9 mouse cellular contexts compared by ENCODE assay signal in the genomic region with DNA sequence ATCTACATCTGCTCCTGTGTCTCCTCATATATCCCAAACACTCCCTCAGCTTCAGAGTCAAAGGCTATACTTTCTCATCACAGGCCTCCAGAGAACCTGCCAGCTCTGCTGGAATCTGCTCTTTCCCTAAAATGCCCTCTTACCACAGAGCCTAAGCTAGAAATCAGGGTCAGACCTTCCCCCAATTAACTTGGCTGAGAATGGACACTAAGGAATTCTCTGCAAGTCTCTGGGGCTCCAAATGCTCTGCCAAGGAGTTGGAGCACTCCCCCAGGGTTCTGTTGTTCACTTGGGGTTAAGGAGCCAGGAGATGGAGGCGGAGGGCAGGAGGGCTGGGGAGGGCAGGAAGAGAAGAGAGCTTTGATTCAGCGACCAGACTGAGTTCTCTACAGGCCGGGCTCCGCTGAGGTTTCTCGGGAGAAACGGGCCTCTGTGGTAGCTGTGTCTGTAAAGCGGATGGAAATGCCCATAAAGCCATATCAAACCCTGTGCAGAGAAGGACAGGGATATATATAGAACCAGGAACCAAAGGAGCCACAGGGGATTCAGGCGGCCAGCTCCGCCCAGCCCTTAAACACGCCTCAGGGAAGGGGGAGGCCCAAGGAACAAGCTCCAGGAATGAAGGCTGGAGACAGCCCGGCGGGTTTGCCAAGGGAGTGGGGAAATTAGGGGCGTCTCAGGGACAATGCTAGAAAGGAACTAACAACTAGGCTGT.
A peak's percentile ranks its signal among the peaks of the same experiment; 100 is the strongest.
DNase-seq lines count a peak whose midpoint lies in the region; ATAC-seq and TF ChIP-seq lines count a peak whose summit lies in the region.
"Had no signal": no experiment of that assay in that cellular context is flagged by ENCODE, and none has a peak within 500 bp of the region (broad histone marks: within the 10 kb centered on the region; RNA-seq: fewer than 3 reads in every experiment).

No protein-coding gene starts in this region.

- no peaks in the 10 kb centered on the region for H3K79me2 ChIP-seq in liver, adult 2 months (ENCODE audit: control insufficient read depth, insufficient read depth, low read length)

- no peak overlapping the region for H3K4me2 ChIP-seq in liver, embryonic 11.5 days
- no peak overlapping the region; the same call in 1 of the 2 replicates for H3K4me2 ChIP-seq in stomach, embryonic 14.5 days (replicated peaks; ENCODE audit: low read depth, low read length)

- H3K27me3 ChIP-seq in liver, adult 2 months (ENCODE audit: control insufficient read depth, insufficient read depth, low read length), result no peaks in the 10 kb centered on the region
- H3K27me3 ChIP-seq in liver, embryonic 11.5 days (replicated peaks; ENCODE audit: control insufficient read depth, insufficient read depth, low read length), result no peaks in the 10 kb centered on the region
- H3K27me3 ChIP-seq in heart, embryonic 10.5 days (ENCODE audit: insufficient read depth, poor library complexity, severe bottlenecking), result no peaks in the 10 kb centered on the region
- H3K27me3 ChIP-seq in stomach, embryonic 14.5 days (ENCODE audit: control insufficient read depth, insufficient read depth, low read length), result no peaks in the 10 kb centered on the region
- peaks cover 23% of the 10 kb centered on the region for H3K27me3 ChIP-seq in midbrain, embryonic 10.5 days (ENCODE audit: low read depth, poor library complexity, severe bottlenecking)
- peaks cover 17% of the 10 kb centered on the region for H3K27me3 ChIP-seq in forebrain, embryonic 10.5 days (ENCODE audit: poor library complexity, severe bottlenecking)

- peak overlapping the region; percentile 44 for H3K27ac ChIP-seq in liver, adult 2 months (replicated peaks; ENCODE audit: insufficient read depth, low read depth, low read length)
- no peak overlapping the region for H3K27ac ChIP-seq in liver, embryonic 11.5 days (ENCODE audit: low read depth, low read length)
- H3K27ac ChIP-seq in heart, embryonic 10.5 days, result peak overlapping the region; percentile 85
- peak overlapping the region; percentile 63 for H3K27ac ChIP-seq in stomach, embryonic 14.5 days (ENCODE audit: low read length)
- no peak overlapping the region for H3K27ac ChIP-seq in midbrain, embryonic 10.5 days (replicated peaks)
- H3K27ac ChIP-seq in forebrain, embryonic 10.5 days, result no peak overlapping the region

- no peaks in the 10 kb centered on the region for H3K9me3 ChIP-seq in liver, embryonic 11.5 days (ENCODE audit: control insufficient read depth, low read length)
- H3K9me3 ChIP-seq in heart, embryonic 10.5 days, result no peaks in the 10 kb centered on the region
- H3K9me3 ChIP-seq in stomach, embryonic 14.5 days (ENCODE audit: control insufficient read depth, low read depth, low read length), result no peaks in the 10 kb centered on the region
- H3K9me3 ChIP-seq in midbrain, embryonic 10.5 days (replicated peaks), result no peaks in the 10 kb centered on the region
- H3K9me3 ChIP-seq in forebrain, embryonic 10.5 days, result no peaks in the 10 kb centered on the region

- no peak overlapping the region for H3K9ac ChIP-seq in liver, adult 2 months (ENCODE audit: low read depth, low read length)
- no peak overlapping the region for H3K9ac ChIP-seq in liver, embryonic 11.5 days (ENCODE audit: low read depth, low read length)
- peak overlapping the region; percentile 18; the same call in 1 of the 2 replicates for H3K9ac ChIP-seq in stomach, embryonic 14.5 days (replicated peaks; ENCODE audit: low read depth, low read length)

- DNase-seq in liver, adult 2 months (ENCODE audit: extremely low read depth, low read depth, low spot score), result no peak
- DNase-seq in liver, embryonic 11.5 days (ENCODE audit: low spot score), result no peak
- no peak for DNase-seq in heart, embryonic 10.5 days (ENCODE audit: low spot score)
- peak; percentile 37 to 46 for DNase-seq in kidney, postnatal 4 days
- DNase-seq in midbrain, embryonic 10.5 days (ENCODE audit: low spot score), result no peak
- DNase-seq in right cerebral cortex, adult 2 months (ENCODE audit: low spot score in 2 of 2), result no peak
- no peak for DNase-seq in forebrain, embryonic 10.5 days (ENCODE audit: extremely low spot score, low spot score)

- peaks cover 19% of the 10 kb centered on the region for H3K4me1 ChIP-seq in liver, adult 2 months (ENCODE audit: control insufficient read depth, insufficient read depth, low read length)
- H3K4me1 ChIP-seq in liver, embryonic 11.5 days (replicated peaks; ENCODE audit: control insufficient read depth, insufficient read depth, low read length), result peaks cover 9% of the 10 kb centered on the region; the same call in 1 of the 2 replicates
- H3K4me1 ChIP-seq in heart, embryonic 10.5 days, result peaks cover 23% of the 10 kb centered on the region
- H3K4me1 ChIP-seq in stomach, embryonic 14.5 days (ENCODE audit: control insufficient read depth, insufficient read depth, low read length), result peaks cover 5% of the 10 kb centered on the region; the same call in 1 of the 2 replicates
- peaks cover 11% of the 10 kb centered on the region for H3K4me1 ChIP-seq in midbrain, embryonic 10.5 days
- H3K4me1 ChIP-seq in forebrain, embryonic 10.5 days, result peaks cover 15% of the 10 kb centered on the region

- H3K36me3 ChIP-seq in liver, adult 2 months (ENCODE audit: control insufficient read depth, insufficient read depth, low read length), result no peaks in the 10 kb centered on the region
- H3K36me3 ChIP-seq in liver, embryonic 11.5 days (ENCODE audit: control insufficient read depth, insufficient read depth, low read length), result no peaks in the 10 kb centered on the region
- H3K36me3 ChIP-seq in heart, embryonic 10.5 days, result no peaks in the 10 kb centered on the region
- no peaks in the 10 kb centered on the region for H3K36me3 ChIP-seq in stomach, embryonic 14.5 days (ENCODE audit: control insufficient read depth, insufficient read depth, low read length)
- H3K36me3 ChIP-seq in midbrain, embryonic 10.5 days, result no peaks in the 10 kb centered on the region
- H3K36me3 ChIP-seq in forebrain, embryonic 10.5 days (replicated peaks), result no peaks in the 10 kb centered on the region

- ATAC-seq in liver, embryonic 11.5 days (replicated peaks; ENCODE audit: low FRiP score), result no peak
- ATAC-seq in stomach, embryonic 14.5 days (ENCODE audit: insufficient number of reproducible peaks, insufficient read depth, low FRiP score, low read depth), result peak; percentile 81

- TF ChIP-seq POLR2A in liver, adult 2 months (IDR thresholded peaks at IDR 0.05; ENCODE audit: extremely low read depth, insufficient read depth, low read length), result no peak

- 81% methylated on average over 13 of the region's 13 CpGs for WGBS in liver, adult 2 months
- WGBS in liver, embryonic 11.5 days, result 42% methylated on average over 13 of the region's 13 CpGs
- WGBS in heart, embryonic 10.5 days, result 22% methylated on average over 13 of the region's 13 CpGs
- 25% methylated on average over 13 of the region's 13 CpGs for WGBS in stomach, embryonic 14.5 days
- 28% methylated on average over 13 of the region's 13 CpGs for WGBS in midbrain, embryonic 10.5 days
- 22% methylated on average over 13 of the region's 13 CpGs for WGBS in forebrain, embryonic 10.5 days

- no peak overlapping the region for H3K4me3 ChIP-seq in liver, adult 2 months (ENCODE audit: insufficient read depth, low read depth, low read length)
- H3K4me3 ChIP-seq in liver, embryonic 11.5 days (ENCODE audit: low read depth, low read length), result no peak overlapping the region
- peak overlapping the region; percentile 35 for H3K4me3 ChIP-seq in heart, embryonic 10.5 days
- H3K4me3 ChIP-seq in stomach, embryonic 14.5 days (ENCODE audit: low read depth, low read length), result no peak overlapping the region
- H3K4me3 ChIP-seq in midbrain, embryonic 10.5 days, result no peak overlapping the region
- no peak overlapping the region for H3K4me3 ChIP-seq in forebrain, embryonic 10.5 days
- H3K4me3 ChIP-seq: myocyte had no signal

- no peak for TF ChIP-seq CTCF in liver, adult 2 months (IDR thresholded peaks at IDR 0.05; ENCODE audit: low read depth, low read length)

Comparison
In these comparisons a context has a peak if more than half of its experiments do, and no peak if none do; other contexts are left out.
1. H3K27ac ChIP-seq: peak in liver, adult 2 months (single experiment), heart, embryonic 10.5 days (single experiment) and stomach, embryonic 14.5 days (single experiment); none in liver, embryonic 11.5 days (single experiment), midbrain, embryonic 10.5 days (single experiment) and forebrain, embryonic 10.5 days (single experiment).
2. DNase-seq: peak in kidney, postnatal 4 days (2 of 2); none in liver, adult 2 months (single experiment), liver, embryonic 11.5 days (single experiment), heart, embryonic 10.5 days (single experiment), midbrain, embryonic 10.5 days (single experiment), right cerebral cortex, adult 2 months (0 of 2) and forebrain, embryonic 10.5 days (single experiment).